Mouse (Mus musculus) forebrain, embryonic 16.5 days (tissue): ENCODE measurements around the gene Dapk1. TPM values are rescaled to one million over a fixed set of nuclear protein-coding genes. Genes with fewer than 3 reads are reported as not detected.

Experiments used
- ATAC-seq: fragments of 200-750 bp; cut with Nextera tagmentation; 2 replicates; pipeline ENCODE4 v1.8.0; 2017; ENCODE audit warnings: mild to moderate bottlenecking, moderate library complexity
- H3K27ac ChIP-seq: fragments of 300-500 bp; sonication (generic); 2 replicates; pipeline ENCODE4 v1.5.1; 2014; ENCODE audit warnings: low read length, control low read depth
- H3K27me3 ChIP-seq: fragments of 300-500 bp; sonication (generic); replicated peaks from 2 replicates; pipeline ENCODE4 v1.6.1; 2014; ENCODE audit warnings: low read length; ENCODE audit not compliant: control insufficient read depth, insufficient read depth
- H3K36me3 ChIP-seq: fragments of 300-500 bp; sonication (generic); 2 replicates; pipeline ENCODE4 v1.6.1; 2014; ENCODE audit not compliant: control insufficient read depth, insufficient read depth
- H3K4me1 ChIP-seq: fragments of 300-500 bp; sonication (generic); replicated peaks from 2 replicates; pipeline ENCODE4 v1.6.1; 2014; ENCODE audit warnings: low read length; ENCODE audit not compliant: control insufficient read depth, insufficient read depth
- H3K4me2 ChIP-seq: fragments of 300-500 bp; sonication (generic); 2 replicates; pipeline ENCODE4 v1.6.1; 2014; ENCODE audit warnings: mild to moderate bottlenecking, low read length, control low read depth
- H3K4me3 ChIP-seq: fragments of 300-500 bp; sonication (generic); replicated peaks from 2 replicates; pipeline ENCODE4 v1.5.1; 2014; ENCODE audit warnings: mild to moderate bottlenecking, low read length, control low read depth
- H3K9ac ChIP-seq: fragments of 300-500 bp; sonication (generic); replicated peaks from 2 replicates; pipeline ENCODE4 v1.6.1; 2014; ENCODE audit warnings: low read depth, low read length, control low read depth
- H3K9me3 ChIP-seq: fragments of 300-500 bp; sonication (generic); 2 replicates; pipeline ENCODE4 v1.6.1; 2016; ENCODE audit warnings: low read length; ENCODE audit not compliant: control insufficient read depth
- WGBS: fragments of 180-500 bp; shearing (Covaris S2); extraction: QIAGEN DNeasy Blood & Tissue Kit; methylation state at CpG from one replicate; pipeline ENCODE4 v1.1.7; 2014; 5-methylcytosine and 5-hydroxymethylcytosine counted together
- polyA plus RNA-seq: library from polyadenylated mRNA; unstranded; fragments of >200 nt; fragmentation: Nextera tagmentation; extraction: Ambion mirVana; gene quantifications from 2 replicates; pipeline ENCODE4 v1.2.1, GENCODE M21; 2015

Dapk1 gene
- polyA plus RNA-seq, 1 experiment from 2014 or later: 59.8 TPM

DNA sequence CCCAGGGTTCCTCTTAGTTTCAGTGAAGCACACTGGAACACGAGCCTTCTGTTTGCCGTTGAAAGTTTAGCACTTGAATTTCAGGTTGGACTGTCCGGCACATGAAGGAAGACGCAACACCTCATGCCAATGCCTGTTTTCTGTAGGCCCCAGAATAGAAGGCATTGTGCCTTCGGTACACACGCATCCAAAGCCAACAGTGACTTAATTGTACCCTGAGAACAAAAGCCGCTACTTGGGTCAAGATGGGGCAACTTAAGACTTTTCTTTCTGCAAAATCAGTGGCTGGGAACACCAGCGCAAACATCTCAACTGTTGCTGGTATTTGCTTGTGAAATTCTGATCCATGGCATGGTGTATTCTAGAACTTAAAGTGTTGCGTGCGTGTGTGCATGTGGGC is 63.1 kb downstream of the Dapk1 start:
- Histone ChIP-seq H3K4me1 (peaks cover 6% of the 10 kb centered on the region; the same call in 1 of the 2 replicates), H3K9me3 (no peaks in the 10 kb centered on the region), H3K36me3 (no peaks in the 10 kb centered on the region), H3K9ac (no peak overlapping the region), H3K27ac (no peak overlapping the region), H3K4me2 (no peak overlapping the region), H3K4me3 (no peak overlapping the region), H3K27me3 (no peaks in the 10 kb centered on the region)
- no peak for ATAC-seq
- 81% methylated on average over 10 of the region's 10 CpGs for WGBS

DNA sequence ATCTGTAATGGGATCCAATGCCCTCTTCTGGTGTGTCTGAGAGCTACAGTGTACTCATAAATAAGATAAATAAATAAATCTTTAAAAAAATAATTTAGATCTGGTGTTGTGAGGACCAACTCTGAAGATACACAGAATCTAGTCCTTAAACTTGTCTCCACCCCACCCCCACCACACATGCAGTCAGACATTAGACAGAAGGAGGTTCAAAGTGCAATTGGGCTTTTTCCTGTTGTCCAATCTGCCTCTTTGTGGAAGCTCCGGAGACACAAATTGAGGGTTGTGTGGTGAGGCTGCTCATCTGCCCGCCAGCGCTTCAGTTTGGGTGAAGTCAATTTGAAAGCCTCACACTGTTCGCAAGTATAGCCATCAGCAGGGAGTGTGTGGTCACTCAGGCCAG is 63.7 kb downstream of the Dapk1 start:
- 94% methylated on average over 4 of the region's 4 CpGs for WGBS
- ATAC-seq: no peak
- Histone ChIP-seq H3K4me3 (no peak overlapping the region), H3K27me3 (no peaks in the 10 kb centered on the region), H3K27ac (no peak overlapping the region), H3K4me1 (peaks cover 6% of the 10 kb centered on the region; the same call in 1 of the 2 replicates), H3K9ac (no peak overlapping the region), H3K36me3 (no peaks in the 10 kb centered on the region), H3K4me2 (no peak overlapping the region), H3K9me3 (no peaks in the 10 kb centered on the region)

DNA sequence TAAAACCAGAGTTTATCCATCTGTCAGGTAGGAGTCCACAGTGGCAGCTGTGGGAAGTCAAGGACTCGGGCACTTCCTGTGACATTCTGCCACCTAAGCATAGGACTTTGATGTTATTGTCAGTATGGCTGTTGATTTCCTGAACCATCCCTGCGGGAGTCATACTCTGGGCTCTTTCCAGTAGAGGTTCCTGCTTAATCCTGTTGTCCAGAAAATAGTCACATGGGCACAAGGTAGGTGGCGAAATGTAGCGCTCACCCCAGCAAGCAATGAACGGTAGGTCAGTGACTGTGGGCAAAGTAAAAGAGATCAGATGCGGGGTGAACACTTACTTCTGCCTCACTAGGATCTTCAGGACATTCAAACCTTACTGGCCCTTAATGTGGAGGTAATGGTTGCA is 66.3 kb downstream of the Dapk1 start:
- 85% methylated on average over 6 of the region's 6 CpGs for whole genome bisulfite sequencing
- Histone ChIP-seq H3K9ac (no peak overlapping the region), H3K36me3 (no peaks in the 10 kb centered on the region), H3K4me2 (no peak overlapping the region), H3K4me3 (no peak overlapping the region), H3K4me1 (0 out of 2 replicates have a peak, but pooled peaks cover 3% of the 10 kb centered on the region), H3K27ac (no peak overlapping the region), H3K9me3 (no peaks in the 10 kb centered on the region), H3K27me3 (no peaks in the 10 kb centered on the region)
- ATAC-seq: no peak

DNA sequence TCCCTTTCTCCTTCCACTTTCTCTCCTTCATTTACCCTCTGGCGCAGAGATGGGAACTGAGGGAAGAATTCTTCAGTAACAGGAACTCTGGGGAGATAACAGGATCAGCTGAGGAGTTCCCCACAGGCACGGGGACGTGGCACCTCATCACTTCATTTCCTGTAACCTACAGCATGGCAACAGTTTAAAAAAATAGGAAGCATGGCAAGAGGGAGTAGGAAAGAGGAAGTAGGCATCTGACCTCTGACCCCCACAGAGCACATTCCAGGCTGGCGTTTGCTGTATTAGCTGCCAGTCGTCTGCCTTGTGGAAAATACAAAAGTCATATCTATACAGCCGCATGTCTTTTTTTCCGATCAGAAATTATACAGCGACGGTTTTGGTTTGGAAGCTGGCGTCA is 68.9 kb downstream of the Dapk1 start:
- no peak for ATAC-seq

DNA sequence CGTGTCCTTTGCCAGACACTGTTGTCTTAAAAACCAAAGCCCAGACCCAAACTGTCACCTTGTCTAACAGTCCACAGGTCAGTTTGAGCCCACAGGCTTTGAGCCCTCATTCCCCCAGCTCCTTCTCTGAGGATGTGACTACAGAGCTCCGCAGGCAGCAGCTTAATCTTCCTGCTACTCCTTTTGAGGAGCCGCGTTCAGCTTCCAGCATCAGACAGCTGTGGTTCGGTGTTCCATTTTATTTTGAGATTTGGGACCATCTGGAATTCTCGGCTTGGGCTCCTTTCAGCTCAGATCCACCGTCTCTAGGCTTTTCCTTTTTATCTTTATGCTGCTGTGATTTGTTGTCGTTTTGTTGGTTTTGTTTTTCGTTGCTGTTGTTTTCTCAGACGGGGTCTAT is 69.5 kb downstream of the Dapk1 start:
- no peaks in the 10 kb centered on the region for H3K4me1 ChIP-seq
- WGBS: 56% methylated on average over 10 of the region's 10 CpGs
- H3K4me3 ChIP-seq: no peak overlapping the region
- no peaks in the 10 kb centered on the region for H3K9me3 ChIP-seq
- no peak overlapping the region for H3K9ac ChIP-seq
- no peaks in the 10 kb centered on the region for H3K27me3 ChIP-seq
- H3K36me3 ChIP-seq: no peaks in the 10 kb centered on the region
- H3K4me2 ChIP-seq: no peak overlapping the region
- no peak overlapping the region for H3K27ac ChIP-seq
- ATAC-seq: no peak

More for the DNA sequence above, 68.9 kb downstream of the Dapk1 start:
- Histone ChIP-seq H3K36me3 (no peaks in the 10 kb centered on the region), H3K9me3 (no peaks in the 10 kb centered on the region), H3K4me3 (no peak overlapping the region), H3K9ac (no peak overlapping the region), H3K27me3 (no peaks in the 10 kb centered on the region), H3K4me1 (no peaks in the 10 kb centered on the region), H3K27ac (no peak overlapping the region), H3K4me2 (no peak overlapping the region)
- WGBS: 79% methylated on average over 10 of the region's 10 CpGs

DNA sequence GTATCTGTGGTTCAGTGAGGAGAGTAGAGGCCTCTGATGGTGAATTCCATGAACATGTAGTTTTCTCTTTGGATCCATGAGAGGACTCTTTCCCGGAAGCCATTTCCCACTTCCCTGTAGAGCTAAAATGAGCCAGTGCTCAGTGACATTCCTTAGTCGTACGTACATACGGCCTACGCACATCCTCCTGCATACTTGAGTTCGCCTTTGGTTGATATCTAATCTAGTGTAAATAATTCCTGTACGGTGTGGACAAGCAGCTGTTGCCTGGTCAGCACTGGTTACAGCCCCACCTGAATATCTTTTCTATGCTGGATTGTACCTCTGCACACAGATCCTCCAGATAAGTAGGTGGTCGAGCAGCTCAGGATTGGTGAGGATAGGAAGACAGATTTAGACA is 70.5 kb downstream of the Dapk1 start:
- Histone ChIP-seq H3K4me1 (no peaks in the 10 kb centered on the region), H3K9ac (no peak overlapping the region), H3K27ac (no peak overlapping the region), H3K36me3 (no peaks in the 10 kb centered on the region), H3K4me3 (no peak overlapping the region), H3K4me2 (no peak overlapping the region), H3K27me3 (no peaks in the 10 kb centered on the region), H3K9me3 (no peaks in the 10 kb centered on the region)
- WGBS: 90% methylated on average over 8 of the region's 8 CpGs
- ATAC-seq: no peak

DNA sequence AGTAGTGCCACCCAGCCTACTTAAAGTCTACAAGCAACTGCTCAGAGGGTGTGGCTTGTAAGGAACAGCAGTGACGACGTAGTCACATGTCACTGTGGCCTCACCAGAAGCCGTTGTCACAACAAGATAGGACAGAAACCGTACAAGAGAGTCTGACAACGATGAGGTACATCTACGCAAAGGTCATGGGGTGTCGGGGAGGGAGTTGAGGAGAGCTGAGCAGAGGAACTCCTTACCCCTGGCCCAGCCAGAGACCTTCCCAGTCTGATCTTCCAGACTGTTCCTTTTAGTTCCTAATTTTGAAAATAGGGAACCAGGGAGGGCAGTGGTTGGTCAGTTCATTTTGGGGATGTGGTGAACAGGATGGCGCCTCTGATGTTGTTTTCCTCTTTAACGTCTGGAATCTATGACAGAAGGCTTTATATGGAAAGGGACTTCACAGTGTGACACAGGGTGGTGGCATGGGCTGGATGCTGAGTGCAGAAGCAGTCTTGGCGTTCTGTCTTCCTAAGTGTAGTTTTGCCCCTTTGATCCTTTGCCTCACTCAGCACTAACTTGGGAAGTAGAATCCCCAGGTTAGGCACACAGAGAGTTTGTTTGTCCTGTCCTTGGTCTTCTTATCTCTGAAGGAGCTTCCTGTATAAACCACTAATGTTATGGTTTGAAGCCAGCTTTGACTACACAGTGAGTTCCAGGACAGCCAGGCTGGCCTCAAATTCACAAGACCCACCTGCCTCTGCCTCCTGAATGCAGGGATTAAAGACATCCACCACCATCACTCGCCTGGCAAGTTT is 71.3 kb downstream of the Dapk1 start:
- ATAC-seq: no peak
- Histone ChIP-seq H3K4me1 (0 out of 2 replicates have a peak, but pooled peaks cover 2% of the 10 kb centered on the region), H3K27me3 (no peaks in the 10 kb centered on the region), H3K9ac (no peak overlapping the region), H3K27ac (no peak overlapping the region), H3K4me3 (no peak overlapping the region), H3K9me3 (no peaks in the 10 kb centered on the region), H3K36me3 (no peaks in the 10 kb centered on the region), H3K4me2 (no peak overlapping the region)
- WGBS: 96% methylated on average over 11 of the region's 11 CpGs

DNA sequence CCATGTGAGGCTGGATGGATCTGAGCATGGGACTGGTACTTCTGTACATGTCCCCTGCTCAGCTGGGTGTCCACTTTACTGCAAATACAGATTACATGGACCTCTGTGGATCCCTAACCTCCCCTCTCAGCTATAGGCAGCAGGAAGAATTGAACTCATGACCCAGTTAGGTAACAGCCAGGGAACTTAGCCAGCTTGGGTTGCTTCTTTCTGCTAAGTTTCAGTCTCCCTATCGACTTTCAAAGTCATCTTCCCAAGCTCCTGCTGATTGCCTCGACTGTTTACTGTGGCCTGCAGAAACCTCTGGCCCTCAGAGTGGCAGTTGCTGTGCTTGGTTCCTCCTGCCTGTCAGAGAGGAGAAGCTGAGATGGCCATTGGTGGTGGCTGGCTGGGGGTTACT is 72.6 kb downstream of the Dapk1 start:
- 64% methylated on average over 2 of the region's 2 CpGs for WGBS
- Histone ChIP-seq H3K4me3 (no peak overlapping the region), H3K36me3 (no peaks in the 10 kb centered on the region), H3K9me3 (no peaks in the 10 kb centered on the region), H3K9ac (no peak overlapping the region), H3K27ac (no peak overlapping the region), H3K27me3 (no peaks in the 10 kb centered on the region), H3K4me1 (peaks cover 9% of the 10 kb centered on the region; the same call in 1 of the 2 replicates), H3K4me2 (no peak overlapping the region)
- ATAC-seq: no peak

DNA sequence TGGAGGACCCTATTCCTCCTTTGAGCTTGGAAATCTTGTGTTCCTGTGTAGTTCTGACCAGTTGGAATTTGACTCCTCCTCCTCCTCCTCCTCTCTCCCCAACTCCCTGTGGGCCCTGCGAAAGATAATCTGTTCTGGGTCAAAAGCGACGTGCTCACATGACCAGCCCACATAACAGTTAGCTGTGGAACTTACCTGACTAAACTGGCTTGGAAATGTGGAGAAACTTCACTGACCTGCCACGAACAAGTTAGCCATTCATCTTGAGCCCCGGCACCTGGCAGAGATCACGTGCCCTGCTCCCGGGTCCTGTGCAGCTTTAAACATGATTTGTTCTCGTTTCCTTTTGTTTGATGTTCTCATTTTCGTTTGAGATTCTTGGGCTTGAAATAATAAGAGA is 73.2 kb downstream of the Dapk1 start:
- H3K4me2 ChIP-seq: no peak overlapping the region
- no peaks in the 10 kb centered on the region for H3K27me3 ChIP-seq
- H3K9me3 ChIP-seq: no peaks in the 10 kb centered on the region
- 63% methylated on average over 9 of the region's 9 CpGs for WGBS
- H3K9ac ChIP-seq: no peak overlapping the region
- no peak overlapping the region for H3K27ac ChIP-seq
- no peak for ATAC-seq
- peaks cover 9% of the 10 kb centered on the region; the same call in 1 of the 2 replicates for H3K4me1 ChIP-seq
- H3K36me3 ChIP-seq: no peaks in the 10 kb centered on the region
- H3K4me3 ChIP-seq: no peak overlapping the region
